ENCODE assay signal across 21 mouse cellular contexts in genomic region chr6:108351998-108352397, GRCm38 (mm10).
A peak's percentile ranks its signal among the peaks of the same experiment; 100 is the strongest.
DNase-seq lines count a peak whose midpoint lies in the region; ATAC-seq and TF ChIP-seq lines count a peak whose summit lies in the region.
"Had no signal": no experiment of that assay in that cellular context is flagged by ENCODE, and none has a peak within 500 bp of the region (broad histone marks: within the 10 kb centered on the region; RNA-seq: fewer than 3 reads in every experiment).

No protein-coding gene starts in this region.

- no peak overlapping the region for H3K4me2 ChIP-seq in embryonic facial prominence, embryonic 11.5 days (ENCODE audit: low read depth, low read length)
- no peak overlapping the region for H3K4me2 ChIP-seq in heart, embryonic 16.5 days (ENCODE audit: low read depth, low read length)
- H3K4me2 ChIP-seq in midbrain, embryonic 12.5 days (replicated peaks), result no peak overlapping the region
- H3K4me2 ChIP-seq: forebrain, embryonic 15.5 days; intestine, embryonic 15.5 days; lung, embryonic 15.5 days; neural tube, embryonic 12.5 days had no signal

- no peak overlapping the region for H3K9ac ChIP-seq in embryonic facial prominence, embryonic 11.5 days (replicated peaks; ENCODE audit: low read length)
- no peak overlapping the region for H3K9ac ChIP-seq in heart, embryonic 16.5 days (ENCODE audit: low read length)
- H3K9ac ChIP-seq in midbrain, embryonic 12.5 days (replicated peaks), result no peak overlapping the region
- H3K9ac ChIP-seq: forebrain, embryonic 15.5 days; intestine, embryonic 15.5 days; liver, embryonic 14.5 days; lung, embryonic 15.5 days; neural tube, embryonic 12.5 days had no signal

- H3K36me3 ChIP-seq in embryonic facial prominence, embryonic 11.5 days (replicated peaks; ENCODE audit: control insufficient read depth, insufficient read depth, low read depth, low read length), result no peaks in the 10 kb centered on the region
- H3K36me3 ChIP-seq in embryonic facial prominence, embryonic 10.5 days (replicated peaks), result peaks cover 32% of the 10 kb centered on the region
- peaks cover 30% of the 10 kb centered on the region for H3K36me3 ChIP-seq in heart, embryonic 16.5 days (ENCODE audit: control insufficient read depth, insufficient read depth)
- peaks cover 30% of the 10 kb centered on the region for H3K36me3 ChIP-seq in heart, embryonic 10.5 days
- no peaks in the 10 kb centered on the region for H3K36me3 ChIP-seq in midbrain, embryonic 12.5 days
- H3K36me3 ChIP-seq in midbrain, embryonic 10.5 days, result peaks cover 4% of the 10 kb centered on the region; the same call in 1 of the 2 replicates
- H3K36me3 ChIP-seq in thymus, adult 2 months (ENCODE audit: control insufficient read depth, insufficient read depth, low read length), result peaks cover 34% of the 10 kb centered on the region
- H3K36me3 ChIP-seq: forebrain, embryonic 15.5 days; intestine, embryonic 15.5 days; neural tube, embryonic 12.5 days had no signal

- 71% methylated on average over 8 of the region's 8 CpGs for WGBS in embryonic facial prominence, embryonic 11.5 days
- 76% methylated on average over 8 of the region's 8 CpGs for WGBS in embryonic facial prominence, embryonic 10.5 days
- 85% methylated on average over 8 of the region's 8 CpGs for WGBS in heart, embryonic 16.5 days
- WGBS in heart, embryonic 10.5 days, result 84% methylated on average over 8 of the region's 8 CpGs
- 78% methylated on average over 8 of the region's 8 CpGs for WGBS in midbrain, embryonic 12.5 days
- WGBS in midbrain, embryonic 10.5 days, result 84% methylated on average over 8 of the region's 8 CpGs
- WGBS in thymus, adult 2 months, result 97% methylated on average over 8 of the region's 8 CpGs

- no peak for ATAC-seq in embryonic facial prominence, embryonic 11.5 days (replicated peaks; ENCODE audit: insufficient number of reproducible peaks, low FRiP score, low TSS enrichment, low read depth)
- no peak for ATAC-seq in heart, embryonic 16.5 days (replicated peaks; ENCODE audit: extremely low read depth, insufficient read depth, low FRiP score)
- ATAC-seq in midbrain, embryonic 12.5 days (ENCODE audit: low FRiP score, low read depth), result 0 out of 2 replicates have a peak, but pooled peaks have one; percentile 6
- ATAC-seq: activated CD4-positive, CD25-positive, alpha-beta regulatory T cell, adult 4 months; CD4-positive, CD25-positive, alpha-beta regulatory T cell, adult 4 months; forebrain, embryonic 15.5 days; intestine, embryonic 15.5 days had no signal

- no peaks in the 10 kb centered on the region for H3K4me1 ChIP-seq in embryonic facial prominence, embryonic 11.5 days (ENCODE audit: control insufficient read depth, insufficient read depth, low read length)
- no peaks in the 10 kb centered on the region; the same call in 1 of the 2 replicates for H3K4me1 ChIP-seq in embryonic facial prominence, embryonic 10.5 days
- peaks cover 6% of the 10 kb centered on the region; the same call in 1 of the 2 replicates for H3K4me1 ChIP-seq in heart, embryonic 16.5 days (ENCODE audit: control insufficient read depth, insufficient read depth, low read length)
- H3K4me1 ChIP-seq in heart, embryonic 10.5 days, result no peaks in the 10 kb centered on the region
- 0 out of 2 replicates have a peak, but pooled peaks cover 6% of the 10 kb centered on the region for H3K4me1 ChIP-seq in midbrain, embryonic 12.5 days
- no peaks in the 10 kb centered on the region for H3K4me1 ChIP-seq in midbrain, embryonic 10.5 days
- H3K4me1 ChIP-seq in thymus, adult 2 months (replicated peaks; ENCODE audit: control insufficient read depth, insufficient read depth, low read length), result no peaks in the 10 kb centered on the region
- H3K4me1 ChIP-seq: intestine, embryonic 15.5 days; lung, embryonic 15.5 days; neural tube, embryonic 12.5 days had no signal

- H3K4me3 ChIP-seq in embryonic facial prominence, embryonic 11.5 days (ENCODE audit: low read depth, low read length), result no peak overlapping the region
- no peak overlapping the region for H3K4me3 ChIP-seq in embryonic facial prominence, embryonic 10.5 days
- H3K4me3 ChIP-seq in heart, embryonic 16.5 days (ENCODE audit: low read length), result no peak overlapping the region
- H3K4me3 ChIP-seq in heart, embryonic 10.5 days, result no peak overlapping the region
- H3K4me3 ChIP-seq in midbrain, embryonic 12.5 days, result no peak overlapping the region
- no peak overlapping the region for H3K4me3 ChIP-seq in midbrain, embryonic 10.5 days
- no peak overlapping the region for H3K4me3 ChIP-seq in thymus, adult 2 months (ENCODE audit: control insufficient read depth, insufficient read depth, low read length)
- H3K4me3 ChIP-seq: forebrain, embryonic 15.5 days; intestine, embryonic 15.5 days; lung, embryonic 15.5 days; neural tube, embryonic 12.5 days had no signal

- no peaks in the 10 kb centered on the region for H3K27me3 ChIP-seq in embryonic facial prominence, embryonic 11.5 days (ENCODE audit: control insufficient read depth, insufficient read depth, low read length)
- no peaks in the 10 kb centered on the region for H3K27me3 ChIP-seq in embryonic facial prominence, embryonic 10.5 days (replicated peaks; ENCODE audit: low read depth, poor library complexity, severe bottlenecking)
- no peaks in the 10 kb centered on the region for H3K27me3 ChIP-seq in heart, embryonic 16.5 days (ENCODE audit: control insufficient read depth, insufficient read depth, low read length)
- no peaks in the 10 kb centered on the region for H3K27me3 ChIP-seq in heart, embryonic 10.5 days (ENCODE audit: insufficient read depth, poor library complexity, severe bottlenecking)
- no peaks in the 10 kb centered on the region for H3K27me3 ChIP-seq in midbrain, embryonic 12.5 days
- no peaks in the 10 kb centered on the region for H3K27me3 ChIP-seq in midbrain, embryonic 10.5 days (ENCODE audit: low read depth, poor library complexity, severe bottlenecking)
- H3K27me3 ChIP-seq in thymus, adult 2 months (ENCODE audit: control insufficient read depth, insufficient read depth, low read length), result no peaks in the 10 kb centered on the region
- H3K27me3 ChIP-seq: forebrain, embryonic 15.5 days; intestine, embryonic 15.5 days; lung, embryonic 15.5 days; neural tube, embryonic 12.5 days had no signal

- H3K27ac ChIP-seq in embryonic facial prominence, embryonic 11.5 days (replicated peaks; ENCODE audit: low read depth, low read length), result no peak overlapping the region
- H3K27ac ChIP-seq in embryonic facial prominence, embryonic 10.5 days (replicated peaks), result no peak overlapping the region
- peak overlapping the region; percentile 23; the same call in 1 of the 2 replicates for H3K27ac ChIP-seq in heart, embryonic 16.5 days (ENCODE audit: low read length)
- no peak overlapping the region for H3K27ac ChIP-seq in heart, embryonic 10.5 days
- no peak overlapping the region for H3K27ac ChIP-seq in midbrain, embryonic 12.5 days (replicated peaks)
- no peak overlapping the region for H3K27ac ChIP-seq in midbrain, embryonic 10.5 days (replicated peaks)
- H3K27ac ChIP-seq in thymus, adult 2 months (ENCODE audit: control insufficient read depth, insufficient read depth, low read length), result no peak overlapping the region
- H3K27ac ChIP-seq: forebrain, embryonic 15.5 days; intestine, embryonic 15.5 days; liver, embryonic 14.5 days; lung, embryonic 15.5 days; neural tube, embryonic 12.5 days had no signal

- TF ChIP-seq CTCF in thymus, adult 2 months (IDR thresholded peaks at IDR 0.05; ENCODE audit: borderline replicate concordance, control insufficient read depth, extremely low read depth, insufficient read depth, low read length, poor library complexity), result no peak

- peak; percentile 25 for DNase-seq in embryonic facial prominence, embryonic 11.5 days (ENCODE audit: low spot score)
- DNase-seq in embryonic facial prominence, embryonic 10.5 days (ENCODE audit: low spot score), result no peak
- DNase-seq in heart, embryonic 10.5 days (ENCODE audit: low spot score), result no peak
- no peak for DNase-seq in midbrain, embryonic 10.5 days (ENCODE audit: low spot score)
- DNase-seq in thymus, adult 2 months, result no peak
- DNase-seq: adrenal gland, postnatal 10 days; cerebellum, adult 11-12 months; cerebellum, postnatal 14 days; embryo, embryonic 11 days; heart, adult 18-20 months; kidney, adult 9 months; thymus, postnatal 25 days had no signal

- TF ChIP-seq POLR2A in thymus, adult 2 months (IDR thresholded peaks at IDR 0.05; ENCODE audit: control insufficient read depth, extremely low read depth, insufficient read depth, low read length, poor library complexity), result no peak

- no peaks in the 10 kb centered on the region for H3K9me3 ChIP-seq in embryonic facial prominence, embryonic 11.5 days (replicated peaks; ENCODE audit: control insufficient read depth, low read length)
- H3K9me3 ChIP-seq in embryonic facial prominence, embryonic 10.5 days, result no peaks in the 10 kb centered on the region
- no peaks in the 10 kb centered on the region for H3K9me3 ChIP-seq in heart, embryonic 16.5 days (replicated peaks; ENCODE audit: control insufficient read depth, low read length)
- no peaks in the 10 kb centered on the region for H3K9me3 ChIP-seq in heart, embryonic 10.5 days
- no peaks in the 10 kb centered on the region for H3K9me3 ChIP-seq in midbrain, embryonic 12.5 days
- H3K9me3 ChIP-seq in midbrain, embryonic 10.5 days (replicated peaks), result no peaks in the 10 kb centered on the region
- H3K9me3 ChIP-seq: forebrain, embryonic 15.5 days; intestine, embryonic 15.5 days; lung, embryonic 15.5 days; neural tube, embryonic 12.5 days had no signal
